Mouse (Mus musculus) c-Kit-positive CD71-positive TER-119-positive erythroid progenitor cells, embryonic 14.5 days (primary cell): ENCODE results near the gene I830077J02Rik.
"Not testable (repeated sequence)": the region's sequence is repeated elsewhere in the genome, so short reads cannot be mapped to it uniquely, and the experiment has no call there.

Source experiments
- DNase-seq: peaks from one replicate; pipeline ENCODE4 v3.0.0-alpha.2; 2013; ENCODE audit warnings: low spot score

I830077J02Rik gene

GRCm38 (mm10) chr3:105917656-105918354 lies 14.7 kb downstream of the I830077J02Rik start:
- no peak for DNase-seq

GRCm38 (mm10) chr3:105916455-105916854 lies 16.0 kb downstream of the I830077J02Rik start:
- not testable (repeated sequence) for DNase-seq

- DNase-seq, result no peak
These were observed 17.2 kb downstream of the I830077J02Rik start for GRCm38 (mm10) chr3:105915281-105915680.

GRCm38 (mm10) chr3:105913839-105914681 lies 18.4 kb downstream of the I830077J02Rik start:
- peak; percentile 43 for DNase-seq

GRCm38 (mm10) chr3:105912097-105912880 lies 20.2 kb downstream of the I830077J02Rik start:
- DNase-seq, result no peak

GRCm38 (mm10) chr3:105910519-105911190 lies 21.8 kb downstream of the I830077J02Rik start:
- DNase-seq, result no peak

GRCm38 (mm10) chr3:105908976-105909375 lies 23.5 kb downstream of the I830077J02Rik start:
- DNase-seq, result no peak

- no peak for DNase-seq
These were observed 24.4 kb downstream of the I830077J02Rik start for GRCm38 (mm10) chr3:105907956-105908655.

- DNase-seq, result no peak
These were observed 27.7 kb downstream of the I830077J02Rik start for GRCm38 (mm10) chr3:105904721-105905120.

GRCm38 (mm10) chr3:105904213-105904612 lies 28.3 kb downstream of the I830077J02Rik start:
- DNase-seq, result no peak

- DNase-seq, result no peak
These were observed 31.0 kb downstream of the I830077J02Rik start for GRCm38 (mm10) chr3:105901468-105901867.

- DNase-seq, result no peak
These were observed 31.7 kb downstream of the I830077J02Rik start for GRCm38 (mm10) chr3:105900716-105901115.

- DNase-seq, result no peak
These were observed 32.2 kb downstream of the I830077J02Rik start for GRCm38 (mm10) chr3:105900266-105900665.

GRCm38 (mm10) chr3:105899394-105900147 lies 32.9 kb downstream of the I830077J02Rik start:
- peak; percentile 81 for DNase-seq

- DNase-seq, result no peak
These were observed 33.6 kb downstream of the I830077J02Rik start for GRCm38 (mm10) chr3:105898861-105899260.

- DNase-seq, result no peak
These were observed 34.1 kb downstream of the I830077J02Rik start for GRCm38 (mm10) chr3:105898325-105898724.

- no peak for DNase-seq
These were observed 35.7 kb downstream of the I830077J02Rik start for GRCm38 (mm10) chr3:105896811-105897210.

- peak; percentile 61 for DNase-seq
These were observed 37.6 kb downstream of the I830077J02Rik start for GRCm38 (mm10) chr3:105894601-105895592.

- no peak for DNase-seq
These were observed 38.5 kb downstream of the I830077J02Rik start for GRCm38 (mm10) chr3:105893941-105894391.
